Mouse (Mus musculus): ENCODE data around the gene Dock9. TPM values are rescaled to one million over a fixed set of nuclear protein-coding genes. Genes with fewer than 3 reads are reported as not detected.

Dock9 gene
- total RNA-seq, 2 experiments from 2014 or later = 39.6 to 42.0 TPM

DNA sequence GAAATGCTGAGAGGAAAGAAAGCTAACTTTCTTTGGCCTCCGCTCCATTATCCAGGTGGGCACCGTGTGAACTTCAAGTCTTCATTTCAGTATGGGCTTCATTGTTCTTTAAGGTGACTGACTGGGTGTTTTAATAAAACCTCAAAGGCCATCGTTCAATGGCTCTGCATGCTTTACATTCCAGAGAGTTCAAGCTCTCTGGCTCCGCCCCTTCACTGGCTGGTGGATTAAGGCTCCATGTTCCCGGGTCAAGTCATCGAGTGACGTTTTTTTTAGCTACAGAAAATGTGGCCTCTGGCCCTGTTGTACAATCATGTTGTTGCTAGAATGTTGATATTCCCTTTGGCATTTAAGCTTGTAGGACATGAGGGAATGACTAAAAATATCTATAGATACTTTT, 249.9 kb downstream of the Dock9 start:
- intact Hi-C loops (cut with DNase I) = no loop called here
- DNase-seq = peak in 1 of 2 experiments; percentile 13

DNA sequence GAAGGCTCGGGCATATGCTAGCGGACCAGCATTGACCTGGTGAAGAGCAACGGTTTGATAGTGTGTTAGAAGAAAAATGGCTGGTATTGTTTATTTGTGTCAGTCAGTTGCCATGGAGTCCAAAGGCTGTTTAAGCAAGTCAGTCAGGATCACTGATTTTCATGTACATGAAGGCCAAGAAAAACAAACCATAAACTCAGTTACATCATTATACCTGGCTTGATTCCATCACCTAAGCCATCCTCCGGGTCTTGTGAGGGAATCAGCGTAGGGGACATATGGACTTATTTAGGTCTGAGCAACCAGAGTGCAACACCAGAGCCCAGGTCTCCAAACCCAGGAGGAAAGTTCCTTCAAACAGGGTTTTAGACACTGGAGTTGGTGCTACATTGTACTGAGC, 251.0 kb downstream of the Dock9 start:
- DNase-seq = no peak
- intact Hi-C loops (cut with DNase I) = no loop called here

DNA sequence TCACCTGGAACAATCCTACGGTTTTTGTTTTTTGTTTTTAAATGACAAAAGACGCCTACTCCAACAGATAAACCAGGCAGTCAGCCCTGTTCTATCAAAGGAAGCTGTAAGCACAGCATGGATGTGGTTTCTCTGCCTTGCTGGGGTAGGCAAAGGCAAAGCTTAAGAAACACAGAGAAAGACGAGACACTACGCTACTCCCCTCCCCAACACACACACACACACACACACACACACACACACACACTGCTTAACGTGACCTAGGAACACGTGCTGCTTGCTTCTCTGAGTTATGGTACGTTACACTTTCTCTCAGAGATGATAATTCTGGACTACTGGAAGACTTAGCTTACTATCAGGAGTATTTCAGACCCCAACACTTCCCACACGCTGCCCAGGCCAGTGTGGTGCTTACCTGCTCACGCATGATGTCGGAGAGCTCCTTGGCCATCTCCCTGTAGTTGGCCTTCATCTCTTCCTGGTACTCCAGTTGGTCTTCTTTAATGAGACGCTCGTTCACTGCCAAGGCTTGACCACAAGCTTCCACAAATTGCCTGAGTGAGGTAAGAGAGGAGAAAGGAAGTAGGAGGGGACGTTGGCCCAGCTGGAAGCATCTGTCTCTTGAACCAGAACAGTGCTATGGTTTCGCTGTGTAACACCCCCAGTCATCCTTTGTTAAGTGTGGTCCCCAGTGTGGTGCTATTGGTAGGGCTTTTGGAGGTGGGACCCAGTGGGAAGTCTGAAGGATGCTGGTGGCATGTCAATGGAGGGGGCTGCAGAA, 251.9 kb downstream of the Dock9 start:
- no peak for DNase-seq
- intact Hi-C loops (cut with DNase I) = no loop called here

DNA sequence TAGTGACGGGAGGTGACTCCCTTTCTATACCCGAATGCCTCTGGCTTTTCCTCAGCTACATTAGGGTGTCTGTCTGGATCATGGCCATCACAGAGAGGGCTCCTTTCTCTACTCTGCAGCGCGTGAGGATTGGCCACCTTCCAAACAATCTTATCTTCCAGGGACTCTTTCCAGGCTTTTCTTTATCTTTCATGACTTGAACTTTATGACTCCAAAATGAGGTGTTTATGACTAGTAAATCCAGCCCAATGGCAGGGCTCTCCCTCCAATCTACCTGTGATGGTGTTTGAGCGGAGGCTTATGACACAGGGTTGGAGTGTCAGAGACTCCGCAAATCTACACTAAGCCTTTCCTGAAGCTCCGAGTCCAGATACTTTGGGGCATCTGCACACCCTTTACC, 256.4 kb downstream of the Dock9 start:
- DNase-seq = no peak
- intact Hi-C loops (cut with DNase I) = no loop called here

DNA sequence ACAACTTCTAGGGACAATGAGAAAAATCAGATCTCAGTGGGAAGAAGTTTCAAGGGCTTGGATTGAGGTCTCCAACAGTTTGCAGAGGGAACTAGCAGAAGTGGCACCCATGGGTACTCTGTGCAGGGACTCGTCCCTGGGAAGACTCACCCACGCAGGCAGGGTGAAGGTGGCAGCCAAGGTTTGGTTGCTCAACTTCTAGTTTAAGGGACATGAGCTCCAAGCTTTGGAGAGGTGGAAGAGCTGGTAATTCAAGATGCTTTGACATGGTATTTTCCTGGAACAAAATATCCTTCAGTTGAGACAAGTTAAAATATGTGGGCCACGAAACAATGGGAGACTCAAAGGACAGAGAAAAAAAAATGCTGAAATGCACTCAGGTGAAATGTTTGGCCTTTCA, 263.1 kb downstream of the Dock9 start:
- DNase-seq = no peak
- intact Hi-C loops (cut with DNase I) = no loop called here

DNA sequence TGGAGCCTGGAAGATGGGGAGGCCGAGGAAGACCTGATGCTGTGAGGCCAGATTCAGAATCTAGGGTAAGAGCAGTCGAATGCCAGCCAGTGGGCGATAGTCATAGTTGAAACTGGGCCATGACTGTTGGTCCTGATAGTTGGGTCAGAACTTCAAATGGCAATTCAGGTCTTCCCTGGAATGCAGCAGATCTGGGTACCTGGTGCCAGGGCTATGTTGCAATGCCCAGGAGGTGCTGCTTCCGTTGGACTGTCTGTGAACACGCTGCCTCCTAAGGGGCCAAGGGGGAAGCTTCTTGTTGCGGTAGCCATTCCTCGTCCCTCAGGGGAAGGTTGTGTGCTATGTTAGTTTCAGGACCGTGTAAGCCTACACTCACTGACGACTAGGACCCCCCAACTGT, 266.8 kb downstream of the Dock9 start:
- DNase-seq = no peak
- intact Hi-C loops (cut with DNase I) = no loop called here

DNA sequence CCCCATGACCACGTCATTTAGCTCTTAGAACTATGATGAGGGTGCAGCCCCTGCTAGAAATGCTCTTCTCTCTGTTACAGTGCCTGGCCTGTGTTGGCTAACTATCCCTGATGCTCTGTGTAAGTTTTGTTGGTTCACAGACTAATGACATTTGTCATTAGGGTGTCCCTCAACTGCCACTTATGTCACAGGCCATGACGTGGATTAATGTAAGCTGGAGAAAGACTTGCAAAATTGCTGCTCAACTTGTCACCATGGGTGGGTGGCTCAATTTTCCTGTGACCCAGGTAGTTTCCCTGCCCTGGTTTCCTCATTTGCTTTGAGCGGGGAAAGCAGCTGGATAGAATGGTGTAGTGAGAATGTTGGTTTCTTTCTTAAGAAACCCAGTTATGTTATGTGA, 269.8 kb downstream of the Dock9 start:
- intact Hi-C loops (cut with DNase I) = no loop called here

DNA sequence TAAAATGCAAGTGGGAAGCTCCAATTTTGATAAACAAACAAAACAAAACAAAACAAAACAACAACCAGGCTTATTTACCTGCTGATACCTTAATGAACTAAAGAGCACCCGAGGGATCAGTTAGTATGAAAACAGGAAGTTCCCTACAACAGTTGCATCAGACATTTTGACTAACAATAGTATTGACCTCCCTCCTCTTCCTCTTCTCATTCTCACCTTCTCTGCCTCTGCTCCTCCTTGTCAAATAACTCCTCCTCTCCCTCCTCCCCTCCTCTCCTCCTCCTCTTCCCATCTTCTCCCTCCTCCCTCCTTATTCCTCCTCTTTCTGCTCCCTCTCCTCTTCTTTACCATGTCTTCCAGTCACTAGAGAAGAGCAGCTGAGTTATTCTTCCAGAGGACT, 270.4 kb downstream of the Dock9 start:
- intact Hi-C loops (cut with DNase I) = no loop called here
- DNase-seq = no peak

More for the DNA sequence above, 269.8 kb downstream of the Dock9 start:
- DNase-seq = no peak

DNA sequence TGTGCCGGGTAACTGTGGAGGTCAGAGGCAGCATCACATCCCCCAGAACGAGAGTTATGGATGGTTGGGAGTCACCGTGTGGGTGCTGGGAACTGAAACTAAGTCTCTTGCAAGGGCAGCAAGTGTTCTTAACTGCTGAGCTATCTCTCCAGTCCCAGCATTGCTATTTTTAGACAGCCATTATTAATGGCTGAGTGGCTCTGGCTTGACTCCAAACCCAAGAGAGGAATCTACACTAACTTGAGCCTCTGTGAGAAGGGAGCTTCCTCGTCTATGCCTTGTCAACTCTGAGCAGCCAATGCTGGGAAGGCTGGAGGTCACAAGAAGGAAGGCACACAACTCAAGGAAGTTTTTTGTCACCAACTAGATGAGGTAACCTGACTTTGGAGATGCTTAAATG, 275.9 kb downstream of the Dock9 start:
- DNase-seq = peak; percentile 59 to 69
- intact Hi-C loops (cut with DNase I) = no loop called here

DNA sequence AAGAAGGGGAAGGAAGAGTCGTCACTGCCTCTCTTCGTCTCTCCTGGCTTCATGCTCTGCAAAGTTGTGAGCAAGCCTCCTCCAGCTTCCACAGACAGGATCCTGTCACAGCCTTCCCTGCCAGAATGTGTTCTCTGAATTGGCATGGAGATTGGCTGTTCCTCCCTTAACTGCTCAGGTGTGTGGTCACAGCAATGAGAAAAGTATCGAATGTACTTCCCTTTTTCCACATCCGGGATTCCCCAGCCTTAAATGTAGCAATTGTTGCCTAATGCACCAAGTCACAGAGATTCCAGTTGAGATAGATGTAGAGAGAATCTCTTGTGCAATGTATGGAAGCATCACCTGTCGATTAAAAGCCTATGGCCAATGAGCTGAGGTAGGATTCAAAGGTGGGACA, 280.8 kb downstream of the Dock9 start:
- intact Hi-C loops (cut with DNase I) = no loop called here
- DNase-seq = no peak

DNA sequence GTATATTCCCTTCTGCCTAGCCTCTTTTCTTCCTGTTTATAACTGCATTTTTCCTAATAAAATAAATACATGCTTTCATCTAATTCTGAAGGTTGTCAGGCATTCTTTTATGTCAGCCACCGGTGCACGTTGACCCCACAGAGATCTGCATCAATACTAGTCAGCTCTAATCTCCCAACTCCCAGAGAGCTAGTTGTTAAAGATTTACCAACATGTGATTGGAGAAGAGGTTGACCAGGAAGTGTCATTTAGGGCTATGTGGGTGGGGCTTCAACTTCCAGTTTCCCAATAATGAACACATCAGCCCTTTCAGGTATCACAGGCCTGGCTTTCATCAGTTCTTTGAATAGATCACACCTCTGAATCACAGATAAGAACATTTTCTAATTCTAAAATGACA, 288.7 kb downstream of the Dock9 start:
- DNase-seq = no peak
- intact Hi-C loops (cut with DNase I) = no loop called here

DNA sequence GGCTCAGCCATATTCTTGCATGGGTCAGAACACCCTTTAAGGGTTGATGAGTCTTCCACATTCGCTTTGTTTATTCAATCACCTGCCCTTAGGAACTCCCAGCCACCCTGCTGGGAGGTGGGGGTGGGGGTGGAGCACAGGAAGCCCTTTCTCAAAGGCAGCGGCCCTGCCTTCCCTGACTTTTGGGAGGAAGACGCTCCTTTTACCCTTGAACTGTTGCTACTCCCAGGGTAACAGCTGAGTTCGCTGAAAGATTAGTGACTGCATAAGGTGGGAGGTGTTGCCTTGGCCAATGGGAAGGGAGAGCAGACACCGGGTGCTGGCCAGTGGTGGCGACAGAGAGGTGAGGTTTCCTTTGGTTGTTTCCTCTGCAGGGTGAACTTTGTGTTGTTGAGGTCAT, 291.3 kb downstream of the Dock9 start:
- intact Hi-C loops (cut with DNase I) = no loop called here
- DNase-seq = peak in 1 of 2 experiments; percentile 7

DNA sequence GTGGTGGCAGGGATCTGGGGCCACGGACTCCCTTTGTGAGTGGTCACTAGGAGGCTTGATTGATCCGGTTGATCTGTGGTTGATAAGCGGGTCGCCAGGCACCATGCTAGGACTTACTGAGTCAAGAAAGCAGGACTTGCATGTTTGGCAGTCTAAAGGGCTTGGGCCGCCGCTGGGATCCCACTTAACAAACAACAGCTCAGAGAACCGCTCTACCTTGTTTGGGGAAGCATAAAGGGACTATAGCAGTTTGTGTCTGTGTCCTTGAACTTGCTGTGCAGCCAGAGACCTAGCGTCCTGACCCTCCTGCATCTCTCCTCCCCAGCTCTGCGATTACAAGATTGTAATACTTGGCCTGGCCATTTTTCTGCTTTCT, 292.2 kb downstream of the Dock9 start:
- intact Hi-C loops (cut with DNase I) = no loop called here
- DNase-seq = no peak

DNA sequence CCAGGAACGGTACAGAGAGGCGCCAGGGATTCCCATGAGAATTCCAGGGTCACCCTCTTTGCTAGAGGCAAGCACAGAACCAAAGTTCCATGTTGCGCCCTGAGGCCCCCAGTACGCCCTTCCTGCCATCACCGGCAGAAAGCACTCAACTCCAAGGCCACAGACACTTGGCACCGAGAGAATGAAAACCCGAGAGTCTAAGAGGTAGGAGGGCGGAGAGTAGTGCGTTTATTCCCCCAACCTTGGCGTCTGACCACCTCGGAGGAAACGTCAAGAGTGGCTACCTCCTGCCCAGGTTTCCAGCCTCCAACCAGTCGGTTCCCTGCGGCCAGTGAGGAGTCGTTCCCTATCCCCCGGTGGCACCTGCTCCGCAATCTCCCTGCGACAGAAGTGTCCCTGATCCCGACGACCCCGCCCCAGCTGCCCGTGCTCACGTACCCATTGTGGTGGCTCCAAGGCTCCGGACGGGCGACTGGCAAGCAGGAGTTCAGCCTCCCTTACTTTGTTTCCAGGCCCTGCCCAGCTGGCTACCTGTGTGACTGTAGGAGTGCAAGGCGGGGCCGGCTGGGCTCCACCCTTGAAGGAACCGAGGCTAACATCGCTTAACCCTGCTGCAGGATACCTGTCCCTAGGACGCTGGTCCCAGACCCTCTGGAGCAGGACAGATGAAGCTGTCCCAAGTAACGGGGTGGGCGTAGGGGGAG, 292.7 kb downstream of the Dock9 start, which contains the start of gene Slc15a1:
Slc15a1 (minus strand) TSS at position 472 of the 704 bp plus-strand sequence.
- intact Hi-C loops (cut with DNase I) = no loop called here
- DNase-seq = no peak

DNA sequence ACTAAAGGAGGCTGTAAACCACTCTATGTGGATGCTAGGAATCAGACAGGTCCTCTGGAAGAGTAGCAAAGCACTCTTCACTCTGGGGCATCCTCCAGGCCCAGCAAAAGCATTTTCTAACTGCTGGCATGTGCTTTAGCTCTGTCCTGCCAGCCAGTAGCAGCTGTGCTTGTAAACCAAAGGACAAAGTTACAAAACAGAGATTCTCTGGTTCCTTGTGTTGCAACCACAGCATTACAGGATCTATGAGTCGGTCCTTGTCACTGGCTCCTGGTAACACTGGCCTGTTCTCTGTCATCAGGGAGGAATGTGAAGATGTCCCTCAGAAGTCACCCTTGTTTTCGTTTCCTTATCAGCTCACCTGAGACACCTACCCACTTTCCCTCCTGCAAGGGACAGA, 297.1 kb downstream of the Dock9 start:
- intact Hi-C loops (cut with DNase I) = no loop called here
- no peak for DNase-seq

DNA sequence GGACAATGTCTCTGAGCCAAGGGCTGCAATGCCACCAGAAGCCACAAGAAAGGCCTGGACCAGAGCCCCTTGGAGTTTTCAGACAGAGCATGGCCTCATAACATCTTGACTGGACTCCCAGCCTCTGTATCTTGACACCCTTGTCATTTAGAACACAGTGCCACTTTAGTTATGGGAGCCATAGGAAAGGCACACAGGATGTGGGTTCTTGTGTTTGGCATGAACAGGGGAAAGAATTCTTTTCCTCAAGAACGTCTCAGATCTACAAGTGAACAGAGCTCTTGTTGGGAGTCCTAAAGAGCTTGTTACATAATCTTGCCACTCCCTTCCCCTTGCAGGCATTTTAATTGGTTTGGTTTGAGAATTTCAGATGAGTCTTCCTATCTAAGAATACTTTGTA, 297.9 kb downstream of the Dock9 start:
- DNase-seq = no peak
- intact Hi-C loops (cut with DNase I) = no loop called here

DNA sequence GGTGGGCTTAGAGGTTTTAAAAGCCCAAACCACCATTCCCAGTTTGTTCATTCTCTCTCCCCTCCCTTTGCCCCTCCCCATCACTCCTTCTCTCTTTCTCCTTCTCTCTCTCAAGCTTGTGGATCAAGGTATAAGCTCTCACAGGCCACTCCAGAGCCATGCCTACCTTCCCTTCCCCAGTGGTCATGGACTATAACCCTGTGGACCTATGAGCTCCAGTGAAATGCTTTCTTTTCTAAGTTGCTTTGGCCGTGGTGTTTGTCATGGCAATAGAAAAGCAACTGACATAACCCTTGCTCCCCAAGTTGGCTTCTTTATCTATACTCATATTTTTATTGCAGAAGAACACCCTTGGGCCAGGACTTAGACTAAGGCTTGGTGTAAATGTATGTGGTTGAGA, 299.8 kb downstream of the Dock9 start:
- DNase-seq = no peak
- intact Hi-C loops (cut with DNase I) = no loop called here

DNA sequence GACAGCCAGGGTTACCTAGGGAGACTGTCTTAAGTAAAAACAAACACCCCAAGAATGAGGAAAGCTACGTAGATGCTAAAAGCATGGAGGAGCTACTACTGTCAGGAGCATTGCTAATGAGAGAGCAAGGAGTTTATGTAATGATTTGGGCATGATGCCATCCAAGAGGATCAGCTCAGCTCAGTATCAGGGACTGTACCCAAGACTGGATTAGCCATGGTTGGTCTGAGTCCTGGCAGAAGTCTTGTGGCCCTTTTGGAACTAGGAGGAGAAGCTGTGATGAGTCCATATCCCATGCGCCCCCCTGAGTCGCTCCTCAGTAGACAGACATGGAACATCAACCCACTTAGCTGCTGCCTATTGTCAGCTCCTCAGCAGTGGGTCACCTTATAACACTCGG, 301.9 kb downstream of the Dock9 start:
- intact Hi-C loops (cut with DNase I) = no loop called here
- no peak for DNase-seq

DNA sequence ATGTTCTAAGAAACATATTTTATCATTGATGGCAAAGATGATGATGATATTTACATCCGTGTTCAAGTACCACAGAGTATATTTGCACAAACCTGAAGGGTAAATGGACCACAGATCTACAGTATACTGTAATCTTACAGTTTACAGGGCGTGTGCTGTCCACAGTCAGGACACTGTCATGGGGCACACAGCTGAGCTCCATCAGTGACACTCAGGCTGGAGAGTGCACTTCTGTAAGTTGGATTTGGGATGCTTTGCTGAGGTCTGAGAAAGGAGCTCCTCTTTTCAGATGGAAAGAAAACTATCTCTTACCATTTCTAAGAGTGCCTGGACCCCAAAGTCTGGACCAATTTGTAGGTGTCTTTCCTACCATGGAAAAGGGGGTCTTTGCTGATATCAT, 302.5 kb downstream of the Dock9 start:
- intact Hi-C loops (cut with DNase I) = no loop called here

DNA sequence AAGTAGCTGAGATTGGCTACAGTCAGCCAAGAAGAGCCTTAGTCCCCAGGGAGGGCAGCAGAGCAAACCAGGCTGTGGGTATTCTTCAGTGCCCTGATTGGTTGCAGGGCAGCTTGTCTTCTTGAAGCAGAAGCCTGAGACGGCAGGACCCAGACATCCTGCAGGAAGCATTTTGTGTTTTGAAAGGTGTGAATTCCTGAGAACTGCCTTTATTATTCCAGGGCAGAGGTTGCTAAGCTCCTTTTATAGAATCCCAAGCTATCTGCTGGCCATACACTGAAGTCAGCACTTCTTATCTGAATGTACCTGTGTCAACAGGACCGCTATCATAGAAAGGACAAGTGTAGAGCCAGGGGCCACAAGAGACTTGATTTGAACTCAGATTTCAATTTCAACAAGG, 303.4 kb downstream of the Dock9 start:
- no peak for DNase-seq
- intact Hi-C loops (cut with DNase I) = no loop called here

More for the DNA sequence above, 302.5 kb downstream of the Dock9 start:
- no peak for DNase-seq

DNA sequence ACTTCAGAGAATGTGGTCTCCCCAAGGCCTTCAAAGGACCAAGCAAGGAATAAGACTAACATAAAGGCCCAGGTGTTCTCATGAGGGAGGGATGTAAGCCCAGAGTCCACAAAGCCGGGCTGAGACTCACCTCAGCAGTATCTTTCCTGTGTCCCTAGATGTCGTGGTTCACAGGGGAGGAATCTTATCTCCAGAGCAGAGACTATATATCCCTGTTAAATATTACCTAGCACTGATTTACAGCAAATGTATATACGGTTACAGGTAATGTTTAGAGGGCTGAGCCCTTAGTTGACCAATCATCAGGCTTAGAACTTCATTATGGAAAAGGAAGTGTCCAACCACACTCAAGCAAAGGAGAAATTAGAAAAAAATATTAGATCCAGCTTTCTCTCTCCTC, 303.9 kb downstream of the Dock9 start:
- DNase-seq = no peak
- intact Hi-C loops (cut with DNase I) = no loop called here

DNA sequence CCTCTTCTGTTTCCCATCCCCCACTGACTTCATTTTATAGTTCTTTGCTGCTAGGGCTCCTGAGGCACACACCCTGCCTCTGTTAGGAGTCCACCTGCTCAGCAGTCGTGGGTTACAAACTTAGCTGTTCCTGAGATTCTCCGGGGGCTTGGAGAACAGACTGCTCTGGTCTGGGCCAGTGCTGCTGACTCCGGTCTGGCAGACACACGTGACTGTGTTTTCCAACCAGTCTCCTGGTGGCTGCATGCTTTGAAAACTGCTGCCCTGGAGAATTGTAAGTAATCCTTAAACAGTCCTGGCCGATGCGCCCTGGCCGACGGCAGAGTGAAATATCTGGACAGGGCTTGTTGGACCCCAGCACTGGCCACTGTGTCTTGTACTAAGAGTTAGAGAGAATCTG, 305.3 kb downstream of the Dock9 start:
- intact Hi-C loops (cut with DNase I) = no loop called here
- no peak for DNase-seq

All from heart, postnatal 10 days (tissue).